Mouse (Mus musculus) hindbrain, embryonic 16.5 days (tissue): ENCODE data around the gene Gm10961. TPM values are rescaled to one million over a fixed set of nuclear protein-coding genes. Genes with fewer than 3 reads are reported as not detected.

Experiments used
- ATAC-seq: fragments of 200-750 bp; cut with Nextera tagmentation; 2 replicates; pipeline ENCODE4 v1.8.0; 2017; ENCODE audit warnings: moderate TSS enrichment, moderate library complexity
- H3K27ac ChIP-seq: fragments of 300-500 bp; sonication (generic); 2 replicates; pipeline ENCODE4 v1.5.1; 2014; ENCODE audit warnings: low read depth, mild to moderate bottlenecking, control low read depth, low read length, moderate library complexity
- H3K27me3 ChIP-seq: fragments of 300-500 bp; sonication (generic); replicated peaks from 2 replicates; pipeline ENCODE4 v1.6.1; 2014; ENCODE audit warnings: low read length; ENCODE audit not compliant: control insufficient read depth, insufficient read depth
- H3K36me3 ChIP-seq: fragments of 300-500 bp; sonication (generic); 2 replicates; pipeline ENCODE4 v1.6.1; 2014; ENCODE audit warnings: mild to moderate bottlenecking, low read length, moderate library complexity, mixed read lengths; ENCODE audit not compliant: control insufficient read depth, insufficient read depth
- H3K4me1 ChIP-seq: fragments of 300-500 bp; sonication (generic); 2 replicates; pipeline ENCODE4 v1.6.1; 2014; ENCODE audit warnings: low read depth, low read length; ENCODE audit not compliant: control insufficient read depth, insufficient read depth
- H3K4me2 ChIP-seq: fragments of 300-500 bp; sonication (generic); 2 replicates; pipeline ENCODE4 v1.6.1; 2014; ENCODE audit warnings: mild to moderate bottlenecking, low read length, control low read depth, moderate library complexity
- H3K4me3 ChIP-seq: fragments of 300-500 bp; sonication (generic); 2 replicates; pipeline ENCODE4 v1.5.1; 2014; ENCODE audit warnings: mild to moderate bottlenecking, low read length, control low read depth, moderate library complexity
- H3K9ac ChIP-seq: fragments of 300-500 bp; sonication (generic); 2 replicates; pipeline ENCODE4 v1.6.1; 2014; ENCODE audit warnings: low read depth, mild to moderate bottlenecking, control low read depth, low read length, moderate library complexity
- H3K9me3 ChIP-seq: fragments of 300-500 bp; sonication (generic); 2 replicates; pipeline ENCODE4 v1.6.1; 2014; ENCODE audit warnings: mild to moderate bottlenecking, low read length, moderate library complexity; ENCODE audit not compliant: control insufficient read depth
- WGBS: fragments of 180-500 bp; shearing (Covaris S2); extraction: QIAGEN DNeasy Blood & Tissue Kit; methylation state at CpG from one replicate; pipeline ENCODE4 v1.1.7; 2014; 5-methylcytosine and 5-hydroxymethylcytosine counted together
- polyA plus RNA-seq: library from polyadenylated mRNA; unstranded; fragments of >200 nt; fragmentation: Nextera tagmentation; extraction: Ambion mirVana; gene quantifications from 2 replicates; pipeline ENCODE4 v1.2.1, GENCODE M21; 2015

The Gm10961 gene
- polyA plus RNA-seq, 1 experiment from 2014 or later: not detected

GRCm38 (mm10) chr3:107626751-107627150 lies 4.4 kb upstream of the Gm10961 start:
- Histone ChIP-seq H3K4me3 (no peak overlapping the region), H3K27me3 (no peaks in the 10 kb centered on the region), H3K9me3 (no peaks in the 10 kb centered on the region), H3K4me2 (no peak overlapping the region), H3K9ac (no peak overlapping the region), H3K4me1 (peaks cover 13% of the 10 kb centered on the region), H3K27ac (no peak overlapping the region), H3K36me3 (peaks cover 49% of the 10 kb centered on the region)
- no peak for ATAC-seq
- WGBS: 96% methylated on average over 8 of the region's 8 CpGs

GRCm38 (mm10) chr3:107627641-107628040 lies 3.5 kb upstream of the Gm10961 start:
- no peaks in the 10 kb centered on the region for H3K27me3 ChIP-seq
- no peak for ATAC-seq
- H3K27ac ChIP-seq: no peak overlapping the region
- H3K4me1 ChIP-seq: peaks cover 13% of the 10 kb centered on the region
- H3K4me3 ChIP-seq: no peak overlapping the region
- H3K9me3 ChIP-seq: no peaks in the 10 kb centered on the region
- H3K36me3 ChIP-seq: peaks cover 44% of the 10 kb centered on the region
- WGBS: 86% methylated on average over 7 of the region's 7 CpGs
- H3K4me2 ChIP-seq: no peak overlapping the region
- no peak overlapping the region for H3K9ac ChIP-seq

GRCm38 (mm10) chr3:107628551-107628950 lies 2.6 kb upstream of the Gm10961 start:
- Histone ChIP-seq H3K27ac (no peak overlapping the region), H3K4me2 (no peak overlapping the region), H3K9ac (no peak overlapping the region), H3K4me1 (peaks cover 13% of the 10 kb centered on the region), H3K27me3 (no peaks in the 10 kb centered on the region), H3K9me3 (no peaks in the 10 kb centered on the region), H3K36me3 (peaks cover 37% of the 10 kb centered on the region), H3K4me3 (no peak overlapping the region)
- 95% methylated on average over 2 of the region's 2 CpGs for WGBS
- ATAC-seq: no peak

- WGBS: 94% methylated on average over 4 of the region's 4 CpGs
- ATAC-seq: no peak
- Histone ChIP-seq H3K4me2 (no peak overlapping the region), H3K4me3 (no peak overlapping the region), H3K36me3 (peaks cover 33% of the 10 kb centered on the region), H3K27ac (no peak overlapping the region), H3K27me3 (no peaks in the 10 kb centered on the region), H3K9me3 (no peaks in the 10 kb centered on the region), H3K9ac (no peak overlapping the region), H3K4me1 (peaks cover 13% of the 10 kb centered on the region)
These were observed 1.7 kb upstream of the Gm10961 start for GRCm38 (mm10) chr3:107629411-107629810.

- Histone ChIP-seq H3K9ac (peak within 1 kb of the TSS; percentile 100), H3K36me3 (peaks cover 12% of the 10 kb centered on the region), H3K4me2 (peak within 1 kb of the TSS; percentile 61), H3K4me1 (peaks cover 13% of the 10 kb centered on the region), H3K27me3 (no peaks in the 10 kb centered on the region), H3K4me3 (peak within 1 kb of the TSS; percentile 99), H3K27ac (peak within 1 kb of the TSS; percentile 99), H3K9me3 (no peaks in the 10 kb centered on the region)
- ATAC-seq: peak; percentile 98
- WGBS: under 1% methylated on average over 31 of the region's 35 CpGs
These were observed 419 bp downstream of the Gm10961 start, which contains the start of gene Strip1 for GRCm38 (mm10) chr3:107631523-107631958. Gene Strip1 (minus strand): TSS chr3:107631694.

GRCm38 (mm10) chr3:107632786-107633185 lies 1.7 kb downstream of the Gm10961 start:
- no peak for ATAC-seq

GRCm38 (mm10) chr3:107633906-107634305 lies 2.8 kb downstream of the Gm10961 start:
- H3K4me2 ChIP-seq: no peak overlapping the region
- 90% methylated on average over 9 of the region's 9 CpGs for WGBS
- H3K4me1 ChIP-seq: peaks cover 11% of the 10 kb centered on the region
- H3K9me3 ChIP-seq: no peaks in the 10 kb centered on the region
- no peaks in the 10 kb centered on the region for H3K27me3 ChIP-seq
- H3K4me3 ChIP-seq: no peak overlapping the region
- ATAC-seq: no peak
- no peak overlapping the region for H3K27ac ChIP-seq
- H3K9ac ChIP-seq: no peak overlapping the region
- no peaks in the 10 kb centered on the region for H3K36me3 ChIP-seq

More at GRCm38 (mm10) chr3:107632786-107633185, 1.7 kb downstream of the Gm10961 start:
- 93% methylated on average over 4 of the region's 4 CpGs for WGBS
- H3K4me2 ChIP-seq: no peak overlapping the region
- H3K9ac ChIP-seq: no peak overlapping the region
- 0 out of 2 replicates have a peak, but pooled peaks cover under 1% of the 10 kb centered on the region for H3K36me3 ChIP-seq
- H3K27me3 ChIP-seq: no peaks in the 10 kb centered on the region
- H3K4me3 ChIP-seq: no peak overlapping the region
- H3K27ac ChIP-seq: no peak overlapping the region
- peaks cover 13% of the 10 kb centered on the region for H3K4me1 ChIP-seq
- H3K9me3 ChIP-seq: no peaks in the 10 kb centered on the region

- no peaks in the 10 kb centered on the region for H3K4me1 ChIP-seq
- H3K4me2 ChIP-seq: no peak overlapping the region
- no peaks in the 10 kb centered on the region for H3K36me3 ChIP-seq
- no peak overlapping the region for H3K27ac ChIP-seq
- H3K4me3 ChIP-seq: no peak overlapping the region
- no peaks in the 10 kb centered on the region for H3K9me3 ChIP-seq
- no peaks in the 10 kb centered on the region for H3K27me3 ChIP-seq
- H3K9ac ChIP-seq: no peak overlapping the region
- 59% methylated on average over 8 of the region's 8 CpGs for WGBS
- ATAC-seq: no peak
These were observed 4.7 kb downstream of the Gm10961 start for GRCm38 (mm10) chr3:107635836-107636235.

- WGBS: 82% methylated on average over 3 of the region's 3 CpGs
- Histone ChIP-seq H3K9ac (no peak overlapping the region), H3K4me2 (no peak overlapping the region), H3K27me3 (no peaks in the 10 kb centered on the region), H3K4me1 (no peaks in the 10 kb centered on the region), H3K27ac (no peak overlapping the region), H3K9me3 (no peaks in the 10 kb centered on the region), H3K36me3 (no peaks in the 10 kb centered on the region), H3K4me3 (no peak overlapping the region)
- ATAC-seq: no peak
These were observed 5.1 kb downstream of the Gm10961 start for GRCm38 (mm10) chr3:107636236-107636635.
